Mouse (Mus musculus) megakaryocyte, embryonic 14.5 days (primary cell): ENCODE results near the gene Zfp750.

Experiments
- FLI1 ChIP-seq: IDR thresholded peaks from 2 replicates; pipeline ENCODE4 v1.6.1; 2012; ENCODE audit warnings: low read length, inconsistent platforms, mixed read lengths
- GATA1 ChIP-seq: IDR thresholded peaks from 3 replicates; pipeline ENCODE4 v1.6.1; 2012; ENCODE audit warnings: mixed read lengths, low read length, inconsistent platforms, borderline replicate concordance

- no peak for TF ChIP-seq GATA1
- TF ChIP-seq FLI1, result no peak
Observed at GRCm38 (mm10) chr11:121558522-121558921, 39.4 kb upstream of the Zfp750 start.
